Mouse (Mus musculus) layer of hippocampus, adult 11-12 months (tissue): Measurements from ENCODE around the gene Abca15.
"Not testable (repeated sequence)": the region's sequence is repeated elsewhere in the genome, so short reads cannot be mapped to it uniquely, and the experiment has no call there.

Experiments
- DNase-seq: peaks from one replicate; pipeline ENCODE4 v3.0.0; 2022; ENCODE audit warnings: low spot score

Gene Abca15

GRCm38 (mm10) chr7:120328087-120328793 lies at the start of gene Abca15:
Abca15 (plus strand) TSS chr7:120328670.
- peak; percentile 8 for DNase-seq

- no peak for DNase-seq
Observed at GRCm38 (mm10) chr7:120285286-120285685, 43.2 kb upstream of the Abca15 start.

DNA sequence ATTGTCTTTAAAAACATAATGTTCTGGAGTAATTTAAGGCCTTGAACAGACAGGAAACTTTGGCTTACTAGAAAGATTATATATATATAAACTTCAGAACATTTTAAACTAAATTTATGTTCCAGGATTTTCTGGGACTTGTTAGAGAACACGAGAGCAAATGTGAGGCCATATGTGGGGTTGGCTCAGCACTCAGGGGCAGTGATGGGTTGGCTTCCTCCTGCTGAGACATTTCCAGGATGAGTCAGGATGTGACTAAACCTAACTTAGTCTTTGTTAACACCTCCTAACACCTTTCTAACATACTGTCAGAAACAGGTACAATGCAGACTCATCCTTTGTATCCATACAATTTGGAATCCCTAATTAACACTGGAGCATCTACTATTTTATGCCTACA lies 12.4 kb upstream of the Abca15 start:
- peak; percentile 43 for DNase-seq

DNA sequence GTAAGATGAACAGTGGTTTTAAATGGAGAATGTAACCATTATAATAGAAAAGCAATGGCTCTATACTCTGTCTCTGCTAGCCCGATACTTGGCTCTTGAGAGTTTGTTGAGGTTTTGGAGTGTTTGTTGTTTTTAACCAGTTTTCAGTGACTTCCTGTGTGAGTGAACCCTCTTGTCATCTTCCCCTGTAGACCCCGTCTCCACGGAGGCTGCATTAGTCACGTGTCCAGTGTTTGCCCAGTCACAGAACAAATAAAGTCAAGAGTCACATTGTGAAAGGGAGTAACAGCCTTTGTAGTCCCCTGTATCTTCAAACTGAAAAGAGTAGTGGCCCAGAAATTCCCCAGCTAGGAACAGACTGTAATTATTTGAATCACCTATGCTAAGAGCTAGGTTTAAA lies 5.5 kb upstream of the Abca15 start:
- no peak for DNase-seq

DNA sequence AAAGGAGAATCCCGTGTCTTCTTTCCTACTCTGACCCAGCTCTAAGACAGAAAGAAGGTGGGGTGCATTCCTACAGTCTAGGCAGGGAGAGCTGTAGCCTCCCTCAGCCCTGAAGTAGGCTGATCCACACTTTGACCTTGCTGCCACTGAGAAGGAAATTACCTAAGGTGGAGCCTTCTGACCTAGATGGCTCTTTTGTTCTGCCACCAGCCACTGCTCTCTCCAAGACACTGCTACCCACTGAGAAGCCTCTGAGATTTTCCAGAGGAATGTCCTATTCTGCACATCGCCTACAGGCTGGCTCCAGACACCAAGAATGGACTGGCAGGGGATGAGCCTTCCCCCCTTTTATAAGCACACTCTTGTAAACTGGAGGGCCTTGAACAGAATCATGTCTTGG lies 2.6 kb upstream of the Abca15 start:
- not testable (repeated sequence) for DNase-seq

DNA sequence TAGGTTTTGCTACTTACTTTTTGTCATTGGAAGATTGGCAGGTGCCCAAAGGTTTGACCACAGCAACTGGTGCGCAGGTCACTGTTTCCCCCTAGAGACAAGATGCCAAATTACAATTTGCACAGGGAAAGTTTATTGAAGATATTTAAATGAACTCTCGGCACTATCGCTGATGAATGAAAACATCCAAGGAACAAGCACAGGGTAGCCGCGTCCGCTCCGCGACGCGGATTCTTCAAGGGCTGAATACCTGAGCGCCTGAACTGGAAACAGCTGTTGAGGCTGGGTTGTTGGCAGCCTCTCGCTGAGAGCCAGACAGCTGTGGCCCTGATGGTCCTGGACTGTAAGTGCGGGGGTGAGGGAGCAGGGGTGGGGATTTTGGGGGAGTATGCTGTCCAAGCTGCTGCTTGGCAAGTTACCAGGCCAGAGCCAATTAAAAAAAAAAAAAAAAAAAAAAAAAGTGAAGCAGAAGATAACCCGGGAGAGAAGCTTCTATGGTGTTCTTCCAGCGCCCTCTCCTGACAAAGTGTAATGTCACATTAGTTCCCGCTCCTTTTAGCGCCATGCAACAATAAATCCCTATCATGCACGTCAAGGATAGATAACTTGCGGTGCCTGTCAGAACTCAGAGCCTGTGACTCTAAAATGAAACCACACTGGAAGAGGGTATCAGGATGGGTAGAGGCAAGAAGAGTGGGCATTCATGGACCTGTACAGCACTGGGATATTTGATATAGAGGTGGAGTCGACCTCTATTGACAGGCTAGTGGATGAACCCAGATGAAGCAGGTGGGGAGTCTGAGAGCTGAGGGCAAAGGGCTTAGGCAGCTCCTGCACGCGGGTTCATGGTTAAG lies 1.0 kb upstream of the Abca15 start:
- peak; percentile 63 for DNase-seq

DNA sequence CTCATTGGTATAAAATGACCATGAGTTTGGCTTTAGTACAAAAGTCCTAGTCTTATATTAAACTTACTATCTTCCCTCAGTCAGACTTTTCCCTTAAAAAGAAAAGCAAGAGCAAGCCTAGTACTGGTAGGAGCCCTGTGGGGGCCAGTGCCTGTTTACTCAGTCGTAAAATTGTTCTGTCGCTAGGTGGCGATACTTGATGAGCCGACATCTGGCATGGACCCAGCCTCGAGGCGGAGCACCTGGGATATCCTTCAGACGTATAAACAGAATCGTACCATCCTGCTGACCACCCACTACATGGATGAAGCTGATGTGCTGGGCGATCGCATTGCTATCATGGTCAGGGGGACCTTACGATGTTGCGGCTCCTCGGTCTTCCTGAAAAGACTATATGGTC lies 32.7 kb downstream of the Abca15 start:
- no peak for DNase-seq

DNA sequence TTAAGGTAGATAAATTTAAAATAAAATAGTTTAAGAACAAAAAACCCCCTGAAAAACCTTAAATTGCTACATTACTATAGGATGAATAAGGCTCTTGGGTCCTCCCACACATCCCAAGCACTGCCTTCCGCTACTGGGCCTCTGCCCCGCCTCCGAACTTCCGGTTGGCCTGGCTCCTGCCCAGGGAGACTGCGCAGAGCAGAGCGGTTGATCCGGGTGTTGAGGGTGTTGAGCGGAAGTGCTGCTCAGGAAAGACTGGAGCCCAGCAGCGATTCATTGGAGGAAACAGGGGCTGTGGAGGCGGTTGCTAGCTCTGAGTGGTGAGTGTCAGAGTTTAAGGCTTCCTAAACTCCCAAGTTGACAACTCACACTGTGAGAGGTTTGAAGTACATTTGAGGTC lies 81.0 kb downstream of the Abca15 start, which contains the start of gene Abca16:
Gene Abca16 (plus strand): TSS at position 201 of the 400 bp plus-strand sequence.
- DNase-seq, result no peak

DNA sequence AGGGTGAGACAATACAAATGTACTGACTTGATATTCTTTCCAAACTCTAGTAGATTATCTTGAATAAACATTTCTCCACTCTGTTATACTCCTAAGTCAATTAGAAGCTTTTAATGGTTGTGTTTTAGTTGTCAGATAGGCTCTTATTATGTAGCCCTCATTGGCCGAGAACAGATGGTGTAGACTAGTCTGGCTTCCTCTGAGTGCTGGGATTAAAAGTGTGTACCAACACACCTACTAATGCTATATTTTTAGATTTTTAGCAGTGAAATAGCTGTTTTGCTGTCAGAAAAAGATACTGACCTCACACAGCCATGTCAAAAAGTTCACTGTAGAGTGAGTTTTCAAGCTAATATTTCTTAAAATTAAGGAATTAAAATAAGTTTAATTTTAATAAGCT lies 83.9 kb downstream of the Abca15 start:
- no peak for DNase-seq

GRCm38 (mm10) chr7:120426625-120427024 lies 98.2 kb downstream of the Abca15 start:
- DNase-seq, result no peak

- no peak for DNase-seq
Observed at GRCm38 (mm10) chr7:120431464-120431863, 103.0 kb downstream of the Abca15 start.
